Mouse (Mus musculus) cortical plate, adult 2 months (tissue): Measurements from ENCODE around the gene Gm6685. TPM values are rescaled to one million over a fixed set of nuclear protein-coding genes. Genes with fewer than 3 reads are reported as not detected.
"Not testable (repeated sequence)": the region's sequence is repeated elsewhere in the genome, so short reads cannot be mapped to it uniquely, and the experiment has no call there.

Source experiments
- H3K27ac ChIP-seq: fragments of 200-500 bp; 2 replicates; pipeline ENCODE4 v1.5.1; 2012; ENCODE audit warnings: low read length, control low read depth, inconsistent platforms; ENCODE audit not compliant: insufficient read depth
- H3K4me1 ChIP-seq: fragments of 200-500 bp; 2 replicates; pipeline ENCODE4 v1.6.1; 2011; ENCODE audit warnings: low read length; ENCODE audit not compliant: control insufficient read depth, insufficient read depth
- H3K4me3 ChIP-seq: fragments of 200-500 bp; 2 replicates; pipeline ENCODE4 v1.5.1; 2011; ENCODE audit warnings: mild to moderate bottlenecking, low read length, control low read depth; ENCODE audit not compliant: insufficient read depth
- CTCF ChIP-seq: fragments of 200-500 bp; IDR thresholded peaks from 2 replicates; pipeline ENCODE4 v1.5.1; 2011; ENCODE audit warnings: mild to moderate bottlenecking, control low read depth, low read length; ENCODE audit not compliant: insufficient read depth; ENCODE audit errors: extremely low read depth
- POLR2A ChIP-seq: fragments of 200-500 bp; IDR thresholded peaks from 2 replicates; pipeline ENCODE4 v1.6.1; 2011; ENCODE audit warnings: mild to moderate bottlenecking, low read length, control low read depth; ENCODE audit not compliant: insufficient read depth; ENCODE audit errors: extremely low read depth
- polyA plus RNA-seq: library from polyadenylated mRNA; depleted of rRNA; stranded (reverse); fragments of >200 nt; gene quantifications from 2 replicates; pipeline ENCODE4 v1.2.3, GENCODE M21; 2012; rRNA removed

Gm6685 gene
- polyA plus RNA-seq, result 0.23 and 0.29 TPM in 2 replicates

GRCm38 (mm10) chr11:28339224-28340150 is at the start of gene Gm6685:
Gm6685 (minus strand) TSS chr11:28339867.
- H3K4me3 ChIP-seq, H3K27ac ChIP-seq, H3K4me1 ChIP-seq: not testable (repeated sequence)

- Histone ChIP-seq H3K4me1 (no peaks in the 10 kb centered on the region), H3K27ac (no peak overlapping the region), H3K4me3 (no peak overlapping the region)
- no peak for TF ChIP-seq CTCF
- no peak for TF ChIP-seq POLR2A
Observed at GRCm38 (mm10) chr11:28375891-28376290, 36.2 kb upstream of the Gm6685 start.

- no peak for TF ChIP-seq CTCF
- TF ChIP-seq POLR2A, result no peak
- Histone ChIP-seq H3K4me3 (no peak overlapping the region), H3K4me1 (no peaks in the 10 kb centered on the region), H3K27ac (no peak overlapping the region)
Observed at GRCm38 (mm10) chr11:28374636-28375035, 35.0 kb upstream of the Gm6685 start.

GRCm38 (mm10) chr11:28371381-28371780 is 31.7 kb upstream of the Gm6685 start:
- H3K27ac ChIP-seq, H3K4me3 ChIP-seq, H3K4me1 ChIP-seq: not testable (repeated sequence)

- Histone ChIP-seq H3K4me1 (no peaks in the 10 kb centered on the region), H3K27ac (no peak overlapping the region), H3K4me3 (peak overlapping the region; percentile 50; the same call in 1 of the 2 replicates)
- no peak for TF ChIP-seq CTCF
- no peak for TF ChIP-seq POLR2A
Observed at GRCm38 (mm10) chr11:28365929-28366244, 26.2 kb upstream of the Gm6685 start.

GRCm38 (mm10) chr11:28365209-28365928 is 25.7 kb upstream of the Gm6685 start:
- H3K27ac ChIP-seq, result no peak overlapping the region
- H3K4me1 ChIP-seq, result no peaks in the 10 kb centered on the region
- TF ChIP-seq POLR2A, result no peak
- TF ChIP-seq CTCF, result no peak
- H3K4me3 ChIP-seq, result peak overlapping the region; percentile 50

GRCm38 (mm10) chr11:28343465-28343864 is 3.8 kb upstream of the Gm6685 start:
- TF ChIP-seq CTCF (no peak), POLR2A (no peak)
- H3K4me3 ChIP-seq, result no peak overlapping the region
- H3K27ac ChIP-seq, result no peak overlapping the region
- H3K4me1 ChIP-seq, result no peaks in the 10 kb centered on the region

- TF ChIP-seq POLR2A, result no peak
- TF ChIP-seq CTCF, result peak; percentile 29; the same call in 1 of the 2 replicates
- Histone ChIP-seq H3K27ac (no peak overlapping the region), H3K4me1 (no peaks in the 10 kb centered on the region), H3K4me3 (no peak overlapping the region)
Observed at GRCm38 (mm10) chr11:28341887-28342286, 2.2 kb upstream of the Gm6685 start.

GRCm38 (mm10) chr11:28327878-28328277 is 11.8 kb downstream of the Gm6685 start:
- Histone ChIP-seq H3K27ac (no peak overlapping the region), H3K4me1 (no peaks in the 10 kb centered on the region), H3K4me3 (no peak overlapping the region)
- TF ChIP-seq CTCF (no peak), POLR2A (no peak)

GRCm38 (mm10) chr11:28313396-28313795 is 26.3 kb downstream of the Gm6685 start:
- H3K4me1 ChIP-seq, result no peaks in the 10 kb centered on the region
- no peak overlapping the region for H3K27ac ChIP-seq
- H3K4me3 ChIP-seq, result no peak overlapping the region
- TF ChIP-seq CTCF (no peak), POLR2A (no peak)
